Mouse (Mus musculus): ENCODE results near the gene Fbxw5.

GRCm38 (mm10) chr2:25465256-25465655 lies 35.3 kb upstream of the Fbxw5 start:
- no peak for TF ChIP-seq CTCF (IDR thresholded peaks at IDR 0.05; ENCODE audit: insufficient read depth, low read depth, low read length)
- no peak for TF ChIP-seq POLR2A (IDR thresholded peaks at IDR 0.05; ENCODE audit: insufficient read depth, low read depth, low read length)

Data from olfactory bulb, adult 2 months (tissue).